In genomic region chr17:32808921-32809320, GRCm38 (mm10) we compare ENCODE assay signal across 10 mouse cellular contexts. TPM values are rescaled to one million over a fixed set of nuclear protein-coding genes. Genes with fewer than 3 reads are reported as not detected.
DNase-seq lines count a peak whose midpoint lies in the region; ATAC-seq and TF ChIP-seq lines count a peak whose summit lies in the region.
"Had no signal": no experiment of that assay in that cellular context is flagged by ENCODE, and none has a peak within 500 bp of the region (broad histone marks: within the 10 kb centered on the region; RNA-seq: fewer than 3 reads in every experiment).

No protein-coding gene starts in this region.

- H3K4me1 ChIP-seq in heart, postnatal 0 days (ENCODE audit: control insufficient read depth, insufficient read depth): no peaks in the 10 kb centered on the region
- H3K4me1 ChIP-seq in hindbrain, embryonic 15.5 days (replicated peaks): peaks cover 23% of the 10 kb centered on the region
- H3K4me1 ChIP-seq in midbrain, embryonic 16.5 days (ENCODE audit: control insufficient read depth, insufficient read depth, low read length): peaks cover 28% of the 10 kb centered on the region

- H3K4me3 ChIP-seq in heart, postnatal 0 days (ENCODE audit: low read depth, low read length): peak overlapping the region; percentile 38
- peak overlapping the region; percentile 55 for H3K4me3 ChIP-seq in hindbrain, embryonic 15.5 days
- H3K4me3 ChIP-seq in midbrain, embryonic 16.5 days (ENCODE audit: low read depth, low read length): peak overlapping the region; percentile 54

- DNase-seq in heart, postnatal 0 days (ENCODE audit: low spot score): no peak
- DNase-seq in heart, adult 9 months (ENCODE audit: low spot score in 2 of 2): no peak
- DNase-seq in embryo, embryonic 9.5 days (ENCODE audit: extremely low spot score): peak; percentile 29
- no peak for DNase-seq in ovary, postnatal 10 days (ENCODE audit: low spot score)
- DNase-seq in c-Kit-positive CD71-positive TER-119-positive erythroid progenitor cells, embryonic 14.5 days (ENCODE audit: low spot score): no peak
- DNase-seq: thymus, postnatal 4 days had no signal

- no peak for TF ChIP-seq EP300 in heart, postnatal 0 days (IDR thresholded peaks at IDR 0.05; ENCODE audit: low read depth)

- no peak for TF ChIP-seq CTCF in heart, postnatal 0 days (IDR thresholded peaks at IDR 0.05; ENCODE audit: low read depth)

- H3K36me3 ChIP-seq in heart, postnatal 0 days (replicated peaks; ENCODE audit: control insufficient read depth, insufficient read depth, low read length): no peaks in the 10 kb centered on the region
- H3K36me3 ChIP-seq in hindbrain, embryonic 15.5 days: no peaks in the 10 kb centered on the region
- H3K36me3 ChIP-seq in midbrain, embryonic 16.5 days (ENCODE audit: control insufficient read depth, insufficient read depth, low read length): no peaks in the 10 kb centered on the region
- H3K36me3 ChIP-seq: G1E had no signal

- peak overlapping the region; percentile 57 for H3K4me2 ChIP-seq in heart, postnatal 0 days (ENCODE audit: low read depth, low read length)
- H3K4me2 ChIP-seq in hindbrain, embryonic 15.5 days: peak overlapping the region; percentile 67
- H3K4me2 ChIP-seq in midbrain, embryonic 16.5 days (ENCODE audit: low read length): peak overlapping the region; percentile 61

- no peak overlapping the region for H3K9ac ChIP-seq in heart, postnatal 0 days (replicated peaks; ENCODE audit: low read depth, low read length)
- H3K9ac ChIP-seq in hindbrain, embryonic 15.5 days: peak overlapping the region; percentile 67
- H3K9ac ChIP-seq in midbrain, embryonic 16.5 days (ENCODE audit: low read depth, low read length): peak overlapping the region; percentile 76

- 12% methylated on average over 8 of the region's 8 CpGs for WGBS in heart, postnatal 0 days
- 2% methylated on average over 8 of the region's 8 CpGs for WGBS in hindbrain, embryonic 15.5 days
- 3% methylated on average over 8 of the region's 8 CpGs for WGBS in midbrain, embryonic 16.5 days

- H3K9me3 ChIP-seq in heart, postnatal 0 days (replicated peaks; ENCODE audit: control insufficient read depth, low read length): no peaks in the 10 kb centered on the region
- no peaks in the 10 kb centered on the region for H3K9me3 ChIP-seq in hindbrain, embryonic 15.5 days
- H3K9me3 ChIP-seq in midbrain, embryonic 16.5 days (replicated peaks; ENCODE audit: control insufficient read depth, low read length, poor library complexity, severe bottlenecking): no peaks in the 10 kb centered on the region
- H3K9me3 ChIP-seq: G1E had no signal

- no peak overlapping the region for H3K27ac ChIP-seq in heart, postnatal 0 days (ENCODE audit: low read depth)
- H3K27ac ChIP-seq in hindbrain, embryonic 15.5 days (replicated peaks): peak overlapping the region; percentile 91
- peak overlapping the region; percentile 93 for H3K27ac ChIP-seq in midbrain, embryonic 16.5 days (ENCODE audit: low read length)

- no peaks in the 10 kb centered on the region for H3K27me3 ChIP-seq in heart, postnatal 0 days (ENCODE audit: control insufficient read depth, insufficient read depth, low read length)
- no peaks in the 10 kb centered on the region for H3K27me3 ChIP-seq in hindbrain, embryonic 15.5 days
- no peaks in the 10 kb centered on the region for H3K27me3 ChIP-seq in midbrain, embryonic 16.5 days (ENCODE audit: control insufficient read depth, insufficient read depth, low read depth, low read length)

- ATAC-seq in heart, postnatal 0 days (ENCODE audit: insufficient read depth, low read depth): no peak
- ATAC-seq in hindbrain, embryonic 15.5 days (ENCODE audit: low FRiP score, low read depth): no peak
- ATAC-seq in midbrain, embryonic 16.5 days: no peak; the same call in 1 of the 2 replicates
- ATAC-seq in frontal cortex, adult (ENCODE audit: low TSS enrichment): no peak

RNA-seq across cellular contexts. Expression of gene Zfp811, which starts 0.8 kb away (rescaled TPM):
- 0.12 TPM in 1 of 2 replicates, not detected in the other for total RNA-seq in heart, postnatal 0 days (2014; rRNA removed; ENCODE audit: low replicate concordance)
- polyA plus RNA-seq in heart, postnatal 0 days (2015; fragmentation: Nextera tagmentation; extraction: Ambion mirVana): 0.31 and 0.69 TPM in 2 replicates
- 47.0 and 50.7 TPM in 2 replicates for polyA plus RNA-seq in hindbrain, embryonic 15.5 days (2015; fragmentation: Nextera tagmentation; extraction: Ambion mirVana)
- 59.3 and 60.3 TPM in 2 replicates for polyA plus RNA-seq in midbrain, embryonic 16.5 days (2015; fragmentation: Nextera tagmentation; extraction: Ambion mirVana)
- polyA plus RNA-seq: G1E had no signal

RNA-seq across cellular contexts. Expression of gene Zfp871, which starts 20.8 kb away (rescaled TPM):
- 19.6 and 21.0 TPM in 2 replicates for total RNA-seq in heart, postnatal 0 days (2014; rRNA removed; ENCODE audit: low replicate concordance)
- 14.9 and 16.1 TPM in 2 replicates for polyA plus RNA-seq in heart, postnatal 0 days (2015; fragmentation: Nextera tagmentation; extraction: Ambion mirVana)
- 35.7 and 36.2 TPM in 2 replicates for polyA plus RNA-seq in hindbrain, embryonic 15.5 days (2015; fragmentation: Nextera tagmentation; extraction: Ambion mirVana)
- 45.9 and 46.2 TPM in 2 replicates for polyA plus RNA-seq in midbrain, embryonic 16.5 days (2015; fragmentation: Nextera tagmentation; extraction: Ambion mirVana)

RNA-seq across cellular contexts. Expression of gene Zfp799, which starts 21.1 kb away (rescaled TPM):
- 4.9 and 7.6 TPM in 2 replicates for total RNA-seq in heart, postnatal 0 days (2014; rRNA removed; ENCODE audit: low replicate concordance)
- 4.3 and 5.7 TPM in 2 replicates for polyA plus RNA-seq in heart, postnatal 0 days (2015; fragmentation: Nextera tagmentation; extraction: Ambion mirVana)
- polyA plus RNA-seq in hindbrain, embryonic 15.5 days (2015; fragmentation: Nextera tagmentation; extraction: Ambion mirVana): 17.9 and 18.4 TPM in 2 replicates
- 15.1 and 19.1 TPM in 2 replicates for polyA plus RNA-seq in midbrain, embryonic 16.5 days (2015; fragmentation: Nextera tagmentation; extraction: Ambion mirVana)

Comparison
In these comparisons a context has a peak if more than half of its experiments do, and no peak if none do; other contexts are left out.
1. RNA of gene Zfp811, which starts 0.8 kb away (polyA plus RNA-seq): 59.3 to 60.3 TPM in midbrain, embryonic 16.5 days and 47.0 to 50.7 TPM in hindbrain, embryonic 15.5 days; 0.31 to 0.69 TPM in heart, postnatal 0 days; every median in the first group is over 10 times any median in the second.
2. Peak in every context shown above with its lines, with median percentiles within 50 percentile points of each other: H3K4me2 ChIP-seq and H3K4me3 ChIP-seq.